Mouse (Mus musculus): Measurements from ENCODE around the gene Gm49378. TPM values are rescaled to one million over a fixed set of nuclear protein-coding genes. Genes with fewer than 3 reads are reported as not detected.

Gm49378 gene
- polyA plus RNA-seq, 1 experiment: 3.5 TPM

- peak; percentile 26 for DNase-seq (ENCODE audit: low read depth)
Observed at GRCm38 (mm10) chr14:55634874-55635522, 2.7 kb downstream of the Gm49378 start.

GRCm38 (mm10) chr14:55629312-55629711, 8.4 kb downstream of the Gm49378 start:
- no peak for DNase-seq (ENCODE audit: low read depth)

GRCm38 (mm10) chr14:55628077-55628827, 9.4 kb downstream of the Gm49378 start:
- DNase-seq (ENCODE audit: low read depth): no peak

- no peak for DNase-seq (ENCODE audit: low read depth)
Observed at GRCm38 (mm10) chr14:55618486-55619195, 19.1 kb downstream of the Gm49378 start.

DNA sequence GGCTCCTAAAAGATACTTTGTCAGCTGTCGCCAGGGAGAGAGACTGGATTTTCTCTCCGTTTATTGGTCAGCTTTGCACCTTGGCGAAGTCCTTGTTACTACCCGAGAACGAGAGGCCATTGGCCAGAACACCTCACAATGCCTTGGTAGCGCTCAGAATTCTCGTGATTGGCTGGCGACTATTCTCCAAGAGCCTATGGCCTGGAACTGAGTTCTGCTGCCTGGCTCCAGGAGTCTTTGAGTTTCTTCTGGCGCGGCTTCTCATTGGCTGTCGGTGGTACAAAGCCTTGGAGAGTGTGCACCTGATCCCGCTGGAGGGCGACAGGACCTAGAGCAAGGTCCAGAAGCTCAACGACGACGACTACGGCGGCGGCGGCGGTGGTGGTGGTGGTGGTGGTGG, 19.9 kb downstream of the Gm49378 start, which contains the start of gene Rec8:
Rec8 (plus strand) TSS at position 216 of the 400 bp plus-strand sequence.
- DNase-seq (ENCODE audit: low read depth): no peak

DNA sequence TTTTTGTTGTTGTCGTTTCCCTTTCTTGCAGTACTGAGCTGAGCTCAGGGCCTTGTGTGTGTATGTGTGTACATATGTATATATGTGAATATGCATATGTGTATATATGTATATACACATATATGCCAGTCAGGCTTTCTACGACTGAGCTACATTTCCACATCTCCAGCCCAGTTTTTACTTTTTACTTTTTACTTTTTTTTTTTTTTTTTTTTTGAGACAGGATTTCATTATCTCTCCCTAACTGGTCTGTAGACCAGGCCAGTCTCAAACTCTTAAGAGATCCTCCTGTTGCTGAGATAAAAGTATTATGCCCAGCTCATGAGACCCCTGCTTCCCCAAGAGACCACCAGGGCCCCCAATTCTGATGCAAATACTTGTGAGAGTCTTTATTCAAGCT, 20.9 kb downstream of the Gm49378 start:
- DNase-seq (ENCODE audit: low read depth): no peak

GRCm38 (mm10) chr14:55615876-55616275, 21.8 kb downstream of the Gm49378 start:
- no peak for DNase-seq (ENCODE audit: low read depth)

GRCm38 (mm10) chr14:55614565-55615178, 23.0 kb downstream of the Gm49378 start:
- DNase-seq (ENCODE audit: low read depth): no peak

- DNase-seq (ENCODE audit: low read depth): no peak
Observed at GRCm38 (mm10) chr14:55613346-55613745, 24.3 kb downstream of the Gm49378 start.

DNA sequence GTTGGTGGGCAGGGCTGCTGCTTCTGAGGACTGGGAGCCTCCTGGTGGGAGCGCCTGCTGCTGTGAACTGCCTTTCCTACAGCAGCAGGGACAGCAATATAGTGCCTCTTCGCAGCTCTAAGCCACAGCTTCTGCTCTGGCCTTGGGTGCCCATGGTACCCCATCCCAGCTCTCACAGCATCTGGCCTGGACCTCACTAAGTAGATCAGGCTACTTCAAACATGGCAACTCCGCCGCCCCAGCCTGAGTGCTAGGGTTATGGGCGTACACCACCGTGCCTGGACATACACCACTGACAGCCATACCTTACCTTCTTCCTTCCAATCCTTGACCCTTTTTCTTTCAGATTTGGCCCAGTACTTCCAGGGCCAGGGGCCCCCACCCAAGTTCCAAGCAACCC, 29.4 kb downstream of the Gm49378 start:
- no peak for DNase-seq (ENCODE audit: low read depth)

- no peak for DNase-seq (ENCODE audit: low read depth)
Observed at GRCm38 (mm10) chr14:55605743-55606459, 31.8 kb downstream of the Gm49378 start.

GRCm38 (mm10) chr14:55604823-55605222, 32.9 kb downstream of the Gm49378 start:
- no peak for DNase-seq (ENCODE audit: low read depth)

DNA sequence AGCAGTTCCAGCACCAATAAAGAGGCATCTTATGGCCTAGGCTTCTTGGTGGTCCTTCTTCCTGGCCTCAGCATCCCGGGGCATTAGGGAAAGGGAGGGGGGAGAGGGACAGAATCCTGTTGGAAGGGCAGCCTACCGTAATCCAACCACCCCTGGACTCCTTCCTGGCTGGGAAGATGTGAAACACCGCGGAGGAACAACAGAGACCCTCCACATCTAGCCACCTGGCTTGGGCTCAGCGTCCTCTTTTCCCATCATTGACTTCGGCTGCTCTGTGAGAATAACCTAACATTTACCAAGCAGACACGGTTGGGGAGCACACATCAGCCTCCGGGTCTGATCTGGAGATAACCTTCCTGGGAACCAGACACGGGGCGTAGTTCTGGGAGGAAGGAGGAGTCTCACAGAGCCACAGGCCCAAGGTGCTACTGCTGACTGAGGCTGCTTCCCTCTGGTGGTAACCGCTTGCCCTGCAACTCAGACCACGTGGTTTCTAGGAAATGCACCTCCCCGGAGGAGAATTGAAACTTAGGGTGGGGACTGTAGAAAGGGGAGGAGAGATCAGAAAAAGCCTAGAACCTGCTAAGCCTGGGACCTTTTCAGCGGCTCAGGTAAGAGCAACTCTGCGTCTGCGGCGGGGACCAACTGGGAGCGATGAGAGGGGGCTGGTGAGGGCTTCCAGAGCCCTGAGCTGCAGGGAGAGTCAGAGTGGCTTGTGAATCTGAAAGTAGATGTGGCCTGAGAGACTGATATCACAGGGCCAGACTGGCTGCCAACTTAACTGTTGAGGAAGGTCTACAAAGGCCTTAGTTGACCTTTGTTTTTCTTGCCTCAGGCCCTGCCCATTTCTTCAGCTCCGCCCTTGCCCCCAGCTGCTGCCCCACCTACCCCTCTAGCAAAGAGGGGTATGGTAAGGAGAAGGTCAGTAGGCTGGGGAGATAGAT, 33.8 kb downstream of the Gm49378 start:
- DNase-seq (ENCODE audit: low read depth): peak; percentile 65

DNA sequence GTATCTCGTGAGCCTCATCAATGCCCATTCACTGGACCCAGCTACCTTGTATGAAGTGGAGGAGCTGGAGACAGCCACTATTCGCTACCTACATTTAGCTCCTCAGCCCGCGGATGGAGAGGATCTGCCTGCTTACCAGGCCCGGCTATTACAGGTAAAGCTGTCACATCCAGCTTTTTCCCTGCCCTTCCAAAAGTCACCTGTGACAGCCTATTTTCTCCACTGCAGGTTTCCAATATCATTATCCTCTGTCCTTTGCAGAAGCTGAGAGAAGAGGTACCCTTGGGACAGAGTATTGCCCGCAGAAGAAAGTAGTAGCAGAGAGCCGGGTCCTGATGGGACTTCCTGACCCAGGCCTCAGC, 34.4 kb downstream of the Gm49378 start, which contains the start of gene Irf9:
Irf9 (plus strand) TSS at position 301 of the 362 bp plus-strand sequence.
- no peak for DNase-seq (ENCODE audit: low read depth)

- DNase-seq (ENCODE audit: low read depth): no peak
Observed at GRCm38 (mm10) chr14:55598521-55599390, 38.9 kb downstream of the Gm49378 start.

GRCm38 (mm10) chr14:55596036-55596690, 41.5 kb downstream of the Gm49378 start:
- no peak for DNase-seq (ENCODE audit: low read depth)

GRCm38 (mm10) chr14:55592226-55592625, 45.5 kb downstream of the Gm49378 start:
- DNase-seq (ENCODE audit: low read depth): no peak

GRCm38 (mm10) chr14:55591331-55591891, 46.3 kb downstream of the Gm49378 start, which contains the start of gene Rnf31:
Gene Rnf31, plus strand, starts transcription at chr14:55591708.
- DNase-seq (ENCODE audit: low read depth): peak; percentile 57
